Mouse (Mus musculus) right cerebral cortex, postnatal 14 days (tissue): Measurements from ENCODE around the gene Ccdc78.

ENCODE experiments used
- DNase-seq: peaks from one replicate; pipeline ENCODE4 v3.0.0; 2022

Ccdc78 gene

DNA sequence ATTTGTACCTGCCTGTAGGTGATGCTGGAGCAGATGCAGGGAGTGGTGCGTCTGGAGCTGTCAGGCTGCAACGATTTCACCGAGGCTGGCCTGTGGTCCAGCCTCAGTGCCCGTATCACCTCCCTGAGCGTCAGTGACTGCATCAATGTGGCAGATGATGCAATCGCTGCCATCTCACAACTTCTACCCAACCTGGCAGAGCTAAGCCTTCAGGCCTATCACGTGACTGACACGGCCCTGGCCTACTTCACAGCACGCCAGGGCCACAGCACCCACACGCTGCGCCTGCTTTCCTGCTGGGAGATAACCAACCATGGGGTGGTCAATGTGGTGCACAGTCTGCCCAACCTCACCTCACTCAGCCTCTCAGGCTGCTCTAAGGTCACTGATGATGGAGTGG lies 31.3 kb downstream of the Ccdc78 start:
- DNase-seq, result no peak

- no peak for DNase-seq
Observed at GRCm38 (mm10) chr17:25818851-25819780, 32.7 kb downstream of the Ccdc78 start.

DNA sequence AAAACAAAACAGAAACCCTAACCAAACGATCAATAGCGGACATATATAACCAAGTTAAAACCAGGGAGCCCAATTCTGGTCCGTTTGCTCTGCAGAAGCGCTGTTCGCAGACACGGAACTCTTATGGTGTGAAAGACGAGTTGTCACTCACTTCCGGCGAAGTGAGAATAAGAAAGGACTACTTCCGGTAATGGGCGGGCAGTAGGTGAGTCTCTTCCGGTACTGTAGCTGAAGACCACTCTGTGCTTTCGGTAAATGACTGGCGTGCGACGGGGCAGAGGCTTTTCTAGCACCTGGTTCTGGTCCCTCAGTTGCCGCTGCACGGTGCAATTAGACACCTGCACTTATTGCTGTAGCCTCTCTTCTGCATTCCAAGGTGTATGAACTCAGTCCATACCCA lies 37.1 kb downstream of the Ccdc78 start, which contains the start of gene Wdr24:
TSS of gene Wdr24 (plus strand) at position 176 of the 400 bp plus-strand sequence.
- DNase-seq, result peak; percentile 59

- DNase-seq, result no peak
Observed at GRCm38 (mm10) chr17:25824362-25825142, 38.2 kb downstream of the Ccdc78 start.

DNA sequence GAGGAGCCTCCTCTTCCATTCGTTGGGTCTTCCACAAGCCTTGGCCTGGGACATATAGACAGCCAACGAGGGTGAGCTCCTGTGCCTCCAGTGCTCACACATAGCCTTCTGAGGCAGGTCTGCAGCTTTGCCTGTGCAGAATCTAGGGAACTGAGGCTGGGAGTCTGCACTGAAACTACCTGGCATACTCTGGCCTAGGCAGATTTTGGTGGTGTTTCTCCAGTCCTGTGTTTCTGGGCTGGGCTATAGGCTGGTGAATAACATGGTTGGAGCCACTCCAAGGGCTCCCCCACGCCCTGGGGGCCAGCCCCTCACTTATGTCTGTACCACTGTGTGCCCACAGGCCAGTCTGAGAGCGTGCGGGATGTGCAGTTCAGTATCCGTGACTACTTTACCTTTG lies 38.9 kb downstream of the Ccdc78 start:
- DNase-seq, result no peak

GRCm38 (mm10) chr17:25825984-25826570 lies 39.7 kb downstream of the Ccdc78 start:
- no peak for DNase-seq

DNA sequence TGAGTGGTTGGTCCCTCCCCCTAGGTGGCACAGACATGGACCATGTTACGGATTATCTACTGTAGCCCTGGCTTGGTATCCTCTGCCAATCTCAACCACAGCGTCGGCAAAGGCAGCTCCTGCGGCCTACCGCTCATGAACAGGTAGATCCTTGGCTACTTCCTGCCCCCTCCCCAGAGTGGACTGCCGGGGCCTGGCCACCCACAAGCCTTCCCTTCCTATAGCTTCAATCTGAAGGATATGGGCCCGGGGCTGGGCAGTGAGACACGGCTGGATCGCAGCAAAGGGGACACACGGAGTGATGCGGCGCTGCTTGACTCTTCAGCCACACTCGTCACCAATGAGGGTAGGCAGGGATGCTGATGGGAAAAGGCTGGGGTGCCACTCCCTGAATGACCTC lies 40.6 kb downstream of the Ccdc78 start:
- DNase-seq, result no peak

DNA sequence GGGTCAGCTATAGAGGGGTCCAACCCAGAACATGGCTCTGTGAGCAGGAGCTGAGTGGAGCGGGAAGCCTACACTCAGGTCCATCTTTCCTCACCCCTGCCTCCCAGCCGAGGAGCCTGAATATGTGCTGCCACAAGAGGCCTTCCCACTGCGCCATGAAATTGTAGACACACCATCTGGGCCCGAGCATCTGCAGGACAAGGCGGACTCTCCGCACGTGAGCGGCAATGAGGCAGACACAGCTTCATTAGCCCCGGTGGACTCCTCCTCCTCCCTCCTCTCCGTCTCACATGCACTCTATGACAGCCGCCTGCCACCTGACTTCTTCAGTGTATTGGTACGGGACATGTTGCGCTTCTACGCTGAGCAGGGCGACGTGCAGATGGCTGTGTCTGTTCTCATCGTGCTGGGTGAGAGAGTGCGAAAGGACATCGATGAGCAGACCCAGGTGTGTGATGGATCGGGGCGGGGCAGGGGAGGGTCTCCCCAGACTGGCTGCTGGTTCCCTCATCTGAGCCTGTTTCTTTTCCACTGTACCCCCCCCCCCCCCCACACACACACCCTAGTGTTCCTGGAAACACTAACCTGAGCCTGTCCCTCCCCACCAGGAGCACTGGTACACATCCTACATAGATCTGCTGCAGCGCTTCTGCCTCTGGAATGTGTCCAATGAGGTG lies 41.3 kb downstream of the Ccdc78 start:
- DNase-seq, result no peak

GRCm38 (mm10) chr17:25828223-25828594 lies 41.8 kb downstream of the Ccdc78 start:
- no peak for DNase-seq

- peak; percentile 86 for DNase-seq
Observed at GRCm38 (mm10) chr17:25828712-25829557, 42.6 kb downstream of the Ccdc78 start, which contains the start of gene Jmjd8. Jmjd8 (plus strand) TSS chr17:25828867.

GRCm38 (mm10) chr17:25829558-25830017 lies 43.2 kb downstream of the Ccdc78 start:
- no peak for DNase-seq

DNA sequence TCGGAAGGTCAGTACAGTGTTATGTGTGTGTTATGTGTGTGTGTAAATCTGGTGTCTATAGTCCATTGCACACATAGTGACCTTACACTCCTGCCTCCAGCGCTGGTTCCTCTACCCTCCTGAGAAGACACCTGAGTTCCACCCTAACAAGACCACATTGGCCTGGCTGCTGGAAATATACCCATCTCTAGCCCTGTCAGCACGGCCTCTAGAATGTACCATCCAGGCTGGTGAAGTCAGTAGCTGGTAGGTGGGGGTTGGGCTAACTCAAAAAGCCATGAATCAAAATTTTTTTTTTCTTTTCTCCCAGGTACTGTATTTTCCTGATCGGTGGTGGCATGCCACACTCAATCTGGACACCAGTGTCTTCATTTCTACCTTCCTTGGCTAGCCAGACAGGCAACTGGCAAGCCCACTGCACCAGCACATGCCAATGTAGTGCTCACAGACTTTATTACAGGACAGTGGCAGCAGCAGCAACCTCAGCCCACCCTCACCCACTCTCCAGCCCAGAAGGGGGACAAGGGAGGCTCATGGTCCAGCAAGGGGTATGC lies 43.9 kb downstream of the Ccdc78 start:
- no peak for DNase-seq

- DNase-seq, result no peak
Observed at GRCm38 (mm10) chr17:25830806-25831431, 44.5 kb downstream of the Ccdc78 start.

- peak; percentile 58 for DNase-seq
Observed at GRCm38 (mm10) chr17:25831451-25832281, 45.3 kb downstream of the Ccdc78 start.

DNA sequence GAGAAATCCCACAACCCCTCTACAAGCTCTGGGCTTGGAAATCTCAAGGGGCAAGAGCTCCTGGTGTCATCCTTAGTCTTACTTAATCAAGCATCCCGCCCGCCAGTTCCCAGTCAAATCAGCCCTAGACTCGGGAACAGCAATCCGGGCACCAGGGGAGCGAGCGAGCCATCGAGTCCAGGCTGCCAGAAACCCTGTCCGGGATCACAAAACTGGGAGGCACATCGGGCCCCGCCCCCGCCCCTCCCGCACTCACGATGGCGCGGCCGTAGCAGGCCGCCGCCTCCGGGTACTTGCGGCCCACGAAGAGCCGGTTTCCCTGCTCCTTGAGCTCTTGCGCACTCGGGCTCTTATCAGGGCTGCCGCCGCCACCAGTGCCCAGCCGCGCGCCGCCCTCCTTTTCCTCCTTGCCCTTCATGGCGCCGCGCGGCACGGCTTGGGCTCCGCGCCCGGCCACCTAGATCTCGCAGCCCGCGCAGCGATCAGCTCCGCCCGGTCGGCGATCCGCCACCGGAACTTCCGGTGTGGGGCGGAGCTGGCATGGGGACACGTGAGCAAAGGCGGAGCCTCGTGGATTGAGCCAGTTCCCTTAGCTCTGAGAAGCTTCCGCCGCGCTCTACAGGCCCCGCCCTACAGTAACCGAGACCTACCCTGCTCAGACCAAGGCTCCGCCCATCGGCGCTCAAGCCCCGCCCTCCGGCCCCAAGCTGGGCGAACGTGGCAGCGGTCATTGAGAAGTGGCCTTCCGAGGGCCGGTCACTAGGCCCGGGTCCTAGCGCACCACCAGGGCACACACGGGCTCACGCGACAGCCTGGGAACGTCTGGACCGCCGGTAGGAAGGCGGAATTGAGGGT lies 46.3 kb downstream of the Ccdc78 start:
- peak; percentile 97 for DNase-seq

- peak; percentile 83 for DNase-seq
Observed at GRCm38 (mm10) chr17:25833291-25833663, 46.9 kb downstream of the Ccdc78 start, which contains the start of gene Stub1. Stub1 (minus strand) TSS chr17:25833404.

DNA sequence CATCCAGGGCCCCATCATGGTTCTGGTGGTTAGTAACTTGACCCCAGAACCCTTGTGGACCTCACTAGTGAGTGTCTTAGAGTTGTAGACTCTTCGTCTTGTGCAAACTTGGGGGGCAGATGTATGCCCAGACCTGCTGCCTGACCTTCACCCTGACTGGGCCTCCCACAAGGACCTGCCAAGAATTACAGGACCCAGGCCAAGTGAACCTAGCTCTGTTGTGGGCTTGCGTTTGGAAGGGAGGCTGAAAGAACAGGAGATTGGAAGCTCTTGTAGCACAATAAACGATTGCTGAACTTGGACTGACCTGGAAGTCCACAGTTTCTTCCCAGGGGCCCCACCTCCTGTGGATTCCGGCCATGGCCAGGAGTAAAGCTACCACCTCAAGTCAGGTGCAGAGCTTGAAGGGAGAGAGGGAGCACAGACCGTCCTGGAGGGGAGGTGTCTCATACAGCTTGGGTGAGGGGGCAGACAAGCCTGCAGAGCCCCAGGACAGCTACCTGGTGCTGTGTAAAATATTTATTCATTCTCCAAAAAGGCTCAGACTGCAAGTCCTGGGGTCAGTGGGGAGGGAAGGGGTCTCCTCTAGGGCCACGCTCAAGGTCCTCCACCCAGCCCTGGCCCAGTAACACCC lies 47.7 kb downstream of the Ccdc78 start:
- DNase-seq, result no peak

DNA sequence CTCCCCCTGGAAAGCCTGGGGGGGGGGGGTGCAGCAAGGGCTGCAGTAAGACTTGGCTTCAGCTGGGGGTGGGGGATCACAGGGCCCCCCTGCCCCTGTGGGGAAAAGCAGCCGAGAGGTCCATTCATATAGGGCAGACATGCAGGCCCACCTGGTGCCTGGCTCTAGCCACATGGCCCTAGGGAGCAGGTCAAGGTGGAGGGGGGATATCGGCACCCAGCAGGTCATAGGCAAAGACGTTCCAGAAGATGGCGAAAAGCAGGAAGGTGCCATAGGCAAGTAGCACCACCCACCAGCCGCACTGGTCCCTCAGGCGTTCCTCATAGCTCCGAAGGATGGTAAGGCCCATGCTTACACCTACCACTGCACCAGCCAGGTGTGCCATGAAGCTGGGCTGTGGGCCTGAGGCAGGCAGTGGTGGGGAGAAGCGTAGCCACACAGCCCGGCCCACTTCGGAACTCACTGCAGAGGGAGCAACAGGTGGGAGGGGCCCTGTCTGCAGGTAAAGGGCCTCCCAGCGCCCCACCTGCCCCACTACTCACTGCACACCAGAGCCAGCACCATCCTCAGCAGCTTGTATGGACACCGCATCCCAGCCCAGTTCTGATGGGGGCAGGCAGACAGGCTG lies 48.3 kb downstream of the Ccdc78 start:
- no peak for DNase-seq
